Mouse (Mus musculus): ENCODE results near the gene Srrm4.

DNA sequence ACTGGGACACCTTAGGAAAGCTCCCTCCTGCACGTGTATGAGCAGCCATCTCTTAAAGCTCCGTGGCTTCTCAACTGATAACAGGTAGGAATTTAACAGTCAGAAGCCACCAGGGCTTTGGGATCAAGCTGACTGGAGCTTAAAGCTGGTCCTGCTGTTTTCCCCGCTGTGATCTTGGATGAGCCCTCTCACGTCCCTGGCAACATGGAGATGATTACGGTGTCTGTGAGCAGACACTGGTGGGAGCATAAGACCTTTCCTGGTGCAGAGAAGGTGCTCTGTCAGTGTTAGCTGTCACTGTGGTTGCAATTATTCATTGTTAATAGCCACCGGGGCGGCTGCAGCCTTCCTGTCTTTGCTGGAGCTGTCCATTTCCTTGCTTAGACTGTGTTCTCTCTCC, 97.2 kb downstream of the Srrm4 start:
- TF ChIP-seq CTCF (IDR thresholded peaks at IDR 0.05; ENCODE audit: low read depth, low read length) (no peak), POLR2A (IDR thresholded peaks at IDR 0.05; ENCODE audit: borderline replicate concordance, low read depth, low read length) (no peak)
